Mouse (Mus musculus) neutrophil, adult 83 days (primary cell): ENCODE results near the gene Cyp20a1. TPM values are rescaled to one million over a fixed set of nuclear protein-coding genes. Genes with fewer than 3 reads are reported as not detected.

ENCODE experiments used
- total RNA-seq, 2 experiments: library from RNA; stranded (reverse); gene quantifications; one replicate each; pipeline ENCODE4 v1.2.4; 2023

Cyp20a1 gene
- 10 to 100 TPM; 10.4 to 13.4 TPM for total RNA-seq

GRCm38 (mm10) chr1:60342808-60343629, at the start of gene Cyp20a1:
TSS of gene Cyp20a1 (plus strand) at chr1:60343323.

DNA sequence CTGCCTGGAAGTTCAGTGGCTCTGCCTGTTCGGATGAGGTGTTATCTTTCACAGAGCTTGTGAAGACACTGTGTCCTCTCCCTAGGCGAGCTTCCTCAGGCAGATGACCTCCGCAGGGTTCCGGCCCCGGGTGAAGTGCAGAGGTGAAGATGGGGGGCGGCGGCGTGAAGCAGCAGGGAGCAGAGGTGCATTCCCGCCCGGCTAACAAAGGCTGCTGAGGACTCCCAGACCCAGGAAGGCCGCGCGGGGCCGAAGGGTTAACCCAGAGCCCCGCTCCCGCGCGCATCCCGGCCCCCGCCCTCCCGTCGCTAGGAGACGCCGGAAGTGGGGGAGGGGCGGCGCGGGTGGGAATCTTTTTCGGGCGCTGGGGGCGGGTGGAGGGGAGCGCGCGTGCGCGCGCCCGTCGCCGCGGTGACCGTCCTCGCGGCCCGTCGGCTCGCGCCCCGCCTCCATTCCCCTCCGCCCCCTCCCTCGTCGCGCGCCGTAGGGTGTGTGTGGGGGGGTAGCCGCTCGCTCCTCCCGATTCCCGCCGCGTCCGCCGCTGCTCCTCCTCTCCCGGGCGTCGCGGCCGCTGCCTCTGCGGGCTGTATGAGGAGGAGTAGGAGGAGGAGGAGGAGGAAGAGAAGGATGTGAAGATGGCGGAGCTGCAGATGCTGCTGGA, 66.2 kb downstream of the Cyp20a1 start, which contains the start of gene Abi2:
Abi2 (plus strand) TSS at position 452 of the 661 bp plus-strand sequence.

Other genes starting within 250 kb of the Cyp20a1 start
- 1 to 10 TPM; 7.1 to 7.5 TPM for gene Carf, start 245.1 kb upstream of the Cyp20a1 start, total RNA-seq
- 10 to 100 TPM; 10.6 to 11.0 TPM for gene Wdr12, start 244.7 kb upstream of the Cyp20a1 start, total RNA-seq
- gene Nbeal1, start 162.7 kb upstream of the Cyp20a1 start, total RNA-seq = 10 to 100 TPM; 12.3 to 18.7 TPM
- gene Abi2, start 66.3 kb downstream of the Cyp20a1 start, total RNA-seq = 1 to 10 TPM; 6.7 to 7.2 TPM
- gene Raph1, start 223.8 kb downstream of the Cyp20a1 start, total RNA-seq = 10 to 100 TPM; 17.9 to 23.3 TPM